Mouse (Mus musculus): ENCODE data around the gene Il27. TPM values are rescaled to one million over a fixed set of nuclear protein-coding genes. Genes with fewer than 3 reads are reported as not detected.

Il27 gene
- polyA plus RNA-seq, 1 experiment from 2014 or later = not detected

GRCm38 (mm10) chr7:126576946-126577345 is 17.8 kb downstream of the Il27 start:
- no peak for ATAC-seq (ENCODE audit: borderline replicate concordance, extremely low read depth, low FRiP score, low TSS enrichment)
- no peaks in the 10 kb centered on the region for H3K27me3 ChIP-seq
- no peak overlapping the region for H3K27ac ChIP-seq
- H3K4me2 ChIP-seq = no peak overlapping the region
- no peak overlapping the region for H3K9ac ChIP-seq
- H3K4me3 ChIP-seq = no peak overlapping the region
- H3K4me1 ChIP-seq = no peaks in the 10 kb centered on the region
- H3K36me3 ChIP-seq = peaks cover 6% of the 10 kb centered on the region; the same call in 1 of the 2 replicates
- no peaks in the 10 kb centered on the region for H3K9me3 ChIP-seq
- WGBS = 51% methylated on average over 8 of the region's 8 CpGs

- ATAC-seq (ENCODE audit: borderline replicate concordance, extremely low read depth, low FRiP score, low TSS enrichment) = peak; percentile 96
- Histone ChIP-seq H3K36me3 (peaks cover 37% of the 10 kb centered on the region), H3K9ac (peak within 1 kb of the TSS; percentile 72), H3K4me1 (peaks cover 11% of the 10 kb centered on the region), H3K27me3 (no peaks in the 10 kb centered on the region), H3K4me2 (peak within 1 kb of the TSS; percentile 68), H3K27ac (peak within 1 kb of the TSS; percentile 75), H3K4me3 (peak within 1 kb of the TSS; percentile 98), H3K9me3 (no peaks in the 10 kb centered on the region)
- under 1% methylated on average over 46 of the region's 46 CpGs for WGBS
These were observed 28.5 kb downstream of the Il27 start, which contains the start of gene Eif3c for GRCm38 (mm10) chr7:126566094-126566765. TSS of gene Eif3c (minus strand) at chr7:126566411.

- Histone ChIP-seq H3K4me3 (peak overlapping the region; percentile 98), H3K36me3 (peaks cover 42% of the 10 kb centered on the region), H3K4me1 (peaks cover 11% of the 10 kb centered on the region), H3K4me2 (peak overlapping the region; percentile 68), H3K9me3 (no peaks in the 10 kb centered on the region), H3K9ac (peak overlapping the region; percentile 72), H3K27ac (peak overlapping the region; percentile 75), H3K27me3 (no peaks in the 10 kb centered on the region)
- 1% methylated on average over 28 of the region's 28 CpGs for WGBS
- peak; percentile 44 for ATAC-seq (ENCODE audit: borderline replicate concordance, extremely low read depth, low FRiP score, low TSS enrichment)
These were observed 29.0 kb downstream of the Il27 start for GRCm38 (mm10) chr7:126565693-126566092.

GRCm38 (mm10) chr7:126556635-126557034 is 38.1 kb downstream of the Il27 start:
- 90% methylated on average over 5 of the region's 5 CpGs for WGBS
- peaks cover 94% of the 10 kb centered on the region for H3K36me3 ChIP-seq
- H3K27ac ChIP-seq = no peak overlapping the region
- H3K27me3 ChIP-seq = no peaks in the 10 kb centered on the region
- H3K4me1 ChIP-seq = no peaks in the 10 kb centered on the region
- no peak overlapping the region for H3K4me2 ChIP-seq
- H3K4me3 ChIP-seq = no peak overlapping the region
- H3K9me3 ChIP-seq = no peaks in the 10 kb centered on the region
- ATAC-seq (ENCODE audit: borderline replicate concordance, extremely low read depth, low FRiP score, low TSS enrichment) = no peak
- no peak overlapping the region for H3K9ac ChIP-seq

GRCm38 (mm10) chr7:126554796-126555195 is 39.9 kb downstream of the Il27 start:
- no peaks in the 10 kb centered on the region for H3K9me3 ChIP-seq
- no peaks in the 10 kb centered on the region for H3K27me3 ChIP-seq
- H3K4me2 ChIP-seq = no peak overlapping the region
- no peak overlapping the region for H3K4me3 ChIP-seq
- peaks cover 94% of the 10 kb centered on the region for H3K36me3 ChIP-seq
- H3K4me1 ChIP-seq = no peaks in the 10 kb centered on the region
- H3K27ac ChIP-seq = no peak overlapping the region
- H3K9ac ChIP-seq = no peak overlapping the region
- ATAC-seq (ENCODE audit: borderline replicate concordance, extremely low read depth, low FRiP score, low TSS enrichment) = no peak
- 93% methylated on average over 1 of the region's 1 CpGs for WGBS

- no peak for ATAC-seq (ENCODE audit: borderline replicate concordance, extremely low read depth, low FRiP score, low TSS enrichment)
- Histone ChIP-seq H3K27me3 (no peaks in the 10 kb centered on the region), H3K4me2 (no peak overlapping the region), H3K9ac (no peak overlapping the region), H3K4me3 (no peak overlapping the region), H3K9me3 (no peaks in the 10 kb centered on the region), H3K36me3 (peaks cover 61% of the 10 kb centered on the region), H3K4me1 (no peaks in the 10 kb centered on the region), H3K27ac (no peak overlapping the region)
- WGBS = 85% methylated on average over 2 of the region's 2 CpGs
These were observed 49.1 kb downstream of the Il27 start for GRCm38 (mm10) chr7:126545631-126546030.

GRCm38 (mm10) chr7:126541661-126542060 is 53.1 kb downstream of the Il27 start:
- Histone ChIP-seq H3K27me3 (peaks cover 6% of the 10 kb centered on the region), H3K27ac (no peak overlapping the region), H3K9me3 (no peaks in the 10 kb centered on the region), H3K4me2 (no peak overlapping the region), H3K4me1 (no peaks in the 10 kb centered on the region), H3K9ac (no peak overlapping the region), H3K36me3 (peaks cover 23% of the 10 kb centered on the region), H3K4me3 (no peak overlapping the region)
- ATAC-seq (ENCODE audit: borderline replicate concordance, extremely low read depth, low FRiP score, low TSS enrichment) = no peak
- WGBS = 88% methylated on average over 1 of the region's 1 CpGs

Small RNAs within 50 kb of the gene (microRNA-seq; reads per million reads assigned to microRNA genes)
- not detected for gene Mir7059

Other genes starting within 250 kb of the Il27 start
- gene Lat, start 225.4 kb downstream of the Il27 start, polyA plus RNA-seq (2015; fragmentation: Nextera tagmentation; extraction: Ambion mirVana) = 2.4 and 9.0 TPM in 2 replicates
- gene Spns1, start 217.5 kb downstream of the Il27 start, polyA plus RNA-seq (2015; fragmentation: Nextera tagmentation; extraction: Ambion mirVana) = 52.3 and 53.2 TPM in 2 replicates
- gene Nfatc2ip, start 198.2 kb downstream of the Il27 start, polyA plus RNA-seq (2015; fragmentation: Nextera tagmentation; extraction: Ambion mirVana) = 3.1 and 3.3 TPM in 2 replicates
- not detected in 2 replicates for gene Cd19, start 180.1 kb downstream of the Il27 start, polyA plus RNA-seq (2015; fragmentation: Nextera tagmentation; extraction: Ambion mirVana)
- gene Rabep2, start 166.2 kb downstream of the Il27 start, polyA plus RNA-seq (2015; fragmentation: Nextera tagmentation; extraction: Ambion mirVana) = 35.4 and 37.6 TPM in 2 replicates
- gene Atp2a1, start 131.8 kb downstream of the Il27 start, polyA plus RNA-seq (2015; fragmentation: Nextera tagmentation; extraction: Ambion mirVana) = 1.3 and 2.8 TPM in 2 replicates
- gene Sh2b1, start 119.5 kb downstream of the Il27 start, polyA plus RNA-seq (2015; fragmentation: Nextera tagmentation; extraction: Ambion mirVana) = 45.6 and 46.8 TPM in 2 replicates
- gene Tufm, start 107.6 kb downstream of the Il27 start, polyA plus RNA-seq (2015; fragmentation: Nextera tagmentation; extraction: Ambion mirVana) = 125 and 127 TPM in 2 replicates
- 47.7 and 54.1 TPM in 2 replicates for gene Atxn2l, start 91.5 kb downstream of the Il27 start, polyA plus RNA-seq (2015; fragmentation: Nextera tagmentation; extraction: Ambion mirVana)
- gene Eif3c, start 28.5 kb downstream of the Il27 start, polyA plus RNA-seq (2015; fragmentation: Nextera tagmentation; extraction: Ambion mirVana) = 176 and 186 TPM in 2 replicates
- gene Apobr, start 10.0 kb downstream of the Il27 start, polyA plus RNA-seq (2015; fragmentation: Nextera tagmentation; extraction: Ambion mirVana) = 1.1 and 1.5 TPM in 2 replicates
- 27.7 and 27.9 TPM in 2 replicates for gene Cln3, start 9.1 kb downstream of the Il27 start, polyA plus RNA-seq (2015; fragmentation: Nextera tagmentation; extraction: Ambion mirVana)
- 23.4 and 30.0 TPM in 2 replicates for gene Nupr1, start 35.9 kb upstream of the Il27 start, polyA plus RNA-seq (2015; fragmentation: Nextera tagmentation; extraction: Ambion mirVana)
- gene Sgf29, start 54.4 kb upstream of the Il27 start, polyA plus RNA-seq (2015; fragmentation: Nextera tagmentation; extraction: Ambion mirVana) = 47.3 and 54.9 TPM in 2 replicates
- 5.9 and 6.8 TPM in 2 replicates for gene Sult1a1, start 81.5 kb upstream of the Il27 start, polyA plus RNA-seq (2015; fragmentation: Nextera tagmentation; extraction: Ambion mirVana)
- gene Bola2, start 100.5 kb upstream of the Il27 start, polyA plus RNA-seq (2015; fragmentation: Nextera tagmentation; extraction: Ambion mirVana) = 105 and 119 TPM in 2 replicates
- gene Slx1b, start 100.8 kb upstream of the Il27 start, polyA plus RNA-seq (2015; fragmentation: Nextera tagmentation; extraction: Ambion mirVana) = 9.9 and 11.5 TPM in 2 replicates
- gene Coro1a, start 112.8 kb upstream of the Il27 start, polyA plus RNA-seq (2015; fragmentation: Nextera tagmentation; extraction: Ambion mirVana) = 36.0 and 58.1 TPM in 2 replicates
- 132 and 135 TPM in 2 replicates for gene Mapk3, start 164.7 kb upstream of the Il27 start, polyA plus RNA-seq (2015; fragmentation: Nextera tagmentation; extraction: Ambion mirVana)
- gene Gdpd3, start 171.4 kb upstream of the Il27 start, polyA plus RNA-seq (2015; fragmentation: Nextera tagmentation; extraction: Ambion mirVana) = 2.5 and 2.8 TPM in 2 replicates
- 90.3 and 96.2 TPM in 2 replicates for gene Ypel3, start 182.0 kb upstream of the Il27 start, polyA plus RNA-seq (2015; fragmentation: Nextera tagmentation; extraction: Ambion mirVana)
- 0.26 and 0.51 TPM in 2 replicates for gene Tbx6, start 186.5 kb upstream of the Il27 start, polyA plus RNA-seq (2015; fragmentation: Nextera tagmentation; extraction: Ambion mirVana)
- gene Ppp4c, start 197.6 kb upstream of the Il27 start, polyA plus RNA-seq (2015; fragmentation: Nextera tagmentation; extraction: Ambion mirVana) = 260 and 262 TPM in 2 replicates
- 0.10 and 0.19 TPM in 2 replicates for gene Fam57b, start 202.7 kb upstream of the Il27 start, polyA plus RNA-seq (2015; fragmentation: Nextera tagmentation; extraction: Ambion mirVana)
- not detected in 2 replicates for gene 4930451I11Rik, start 236.7 kb upstream of the Il27 start, polyA plus RNA-seq (2015; fragmentation: Nextera tagmentation; extraction: Ambion mirVana)

All from lung, embryonic 15.5 days (tissue).